Mouse (Mus musculus): ENCODE measurements around the gene Mcrip1. TPM values are rescaled to one million over a fixed set of nuclear protein-coding genes. Genes with fewer than 3 reads are reported as not detected.
"Not testable (repeated sequence)": the region's sequence is repeated elsewhere in the genome, so short reads cannot be mapped to it uniquely, and the experiment has no call there.

The Mcrip1 gene
- polyA plus RNA-seq, 1 experiment from 2014 or later, result 191 TPM

DNA sequence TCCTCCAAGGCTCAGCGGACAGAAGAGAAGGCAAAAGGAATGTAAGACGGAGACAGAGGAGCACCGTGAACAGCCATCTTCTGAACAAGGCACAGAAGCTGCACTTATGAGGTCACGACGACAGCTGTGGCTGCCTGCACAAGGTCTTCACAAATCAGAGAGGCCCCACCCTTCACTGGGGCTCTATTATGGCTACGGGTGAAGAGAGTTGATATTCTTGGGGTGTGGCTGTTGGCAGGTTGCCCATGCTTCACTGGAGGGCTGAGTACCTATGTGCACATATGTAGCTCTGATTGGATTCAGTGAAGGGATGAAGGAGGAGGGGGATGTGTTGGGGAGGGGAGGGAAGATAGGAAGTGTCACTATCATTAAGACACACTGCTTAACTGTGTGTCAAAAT, 31.0 kb downstream of the Mcrip1 start:
- 54% methylated on average over 6 of the region's 6 CpGs for WGBS
- Histone ChIP-seq H3K27me3 (replicated peaks; ENCODE audit: control insufficient read depth, insufficient read depth, low read length) (no peaks in the 10 kb centered on the region), H3K9me3 (ENCODE audit: control insufficient read depth, low read length) (no peaks in the 10 kb centered on the region), H3K27ac (ENCODE audit: low read depth) (no peak overlapping the region), H3K36me3 (ENCODE audit: control insufficient read depth, insufficient read depth, low read length) (no peaks in the 10 kb centered on the region), H3K4me3 (ENCODE audit: low read depth, low read length) (no peak overlapping the region), H3K4me2 (ENCODE audit: low read length) (no peak overlapping the region), H3K9ac (ENCODE audit: low read length) (no peak overlapping the region), H3K4me1 (replicated peaks; ENCODE audit: control insufficient read depth, insufficient read depth, low read length) (no peaks in the 10 kb centered on the region; the same call in 1 of the 2 replicates)
- DNase-seq (ENCODE audit: low spot score) (peak; percentile 73), ATAC-seq (replicated peaks; ENCODE audit: low FRiP score, low TSS enrichment, low read depth) (peak; percentile 43)

DNA sequence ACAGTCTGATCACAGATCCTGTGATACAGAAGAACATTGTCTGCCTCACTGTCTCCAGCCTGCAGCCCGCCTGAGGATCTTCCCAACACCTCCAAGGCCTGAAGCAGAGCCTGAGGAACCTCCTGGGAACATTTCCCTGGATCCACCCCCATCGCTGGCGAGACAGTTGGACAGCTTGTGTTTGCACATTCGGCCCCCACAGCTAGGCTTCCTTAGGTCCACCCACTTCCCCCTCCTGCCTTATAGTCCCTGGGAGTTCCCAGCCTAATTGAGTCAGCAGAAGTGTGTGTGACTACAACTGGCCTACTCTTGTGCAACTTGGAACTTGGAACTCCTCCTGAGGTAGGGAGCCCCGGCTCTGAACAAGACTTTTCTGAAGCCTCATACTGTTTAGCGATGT, 31.5 kb downstream of the Mcrip1 start:
- DNase-seq (ENCODE audit: low spot score) (no peak), ATAC-seq (replicated peaks; ENCODE audit: low FRiP score, low TSS enrichment, low read depth) (no peak)
- Histone ChIP-seq H3K4me3 (ENCODE audit: low read depth, low read length) (no peak overlapping the region), H3K4me1 (replicated peaks; ENCODE audit: control insufficient read depth, insufficient read depth, low read length) (no peaks in the 10 kb centered on the region; the same call in 1 of the 2 replicates), H3K36me3 (ENCODE audit: control insufficient read depth, insufficient read depth, low read length) (no peaks in the 10 kb centered on the region), H3K4me2 (ENCODE audit: low read length) (no peak overlapping the region), H3K27ac (ENCODE audit: low read depth) (no peak overlapping the region), H3K9me3 (ENCODE audit: control insufficient read depth, low read length) (no peaks in the 10 kb centered on the region), H3K9ac (ENCODE audit: low read length) (no peak overlapping the region), H3K27me3 (replicated peaks; ENCODE audit: control insufficient read depth, insufficient read depth, low read length) (no peaks in the 10 kb centered on the region)
- WGBS, result 66% methylated on average over 6 of the region's 6 CpGs

DNA sequence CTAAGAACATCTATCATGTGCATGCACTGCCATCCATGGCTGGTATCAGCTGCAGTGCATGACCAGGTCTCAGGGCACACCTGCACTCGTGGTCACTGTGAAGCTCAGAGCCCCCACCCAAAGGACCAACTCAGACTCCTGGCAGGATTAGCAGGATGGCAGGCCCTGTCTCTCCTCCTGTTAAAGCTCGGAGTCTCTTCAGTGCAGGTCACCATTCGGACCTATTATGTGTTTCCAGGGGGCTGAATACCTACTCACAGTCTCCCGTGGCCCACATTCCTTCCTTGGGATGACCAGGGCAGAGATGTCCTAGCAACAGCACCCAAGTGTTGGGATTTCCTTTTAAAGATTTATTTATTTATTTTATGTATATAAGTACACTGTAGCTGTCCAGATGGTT, 32.4 kb downstream of the Mcrip1 start:
- H3K9me3 ChIP-seq (ENCODE audit: control insufficient read depth, low read length), result no peaks in the 10 kb centered on the region
- WGBS, result 83% methylated on average over 4 of the region's 4 CpGs
- H3K36me3 ChIP-seq (ENCODE audit: control insufficient read depth, insufficient read depth, low read length), result no peaks in the 10 kb centered on the region
- H3K4me3 ChIP-seq (ENCODE audit: low read depth, low read length), result no peak overlapping the region
- H3K27me3 ChIP-seq (replicated peaks; ENCODE audit: control insufficient read depth, insufficient read depth, low read length), result no peaks in the 10 kb centered on the region
- DNase-seq (ENCODE audit: low spot score) (no peak), ATAC-seq (replicated peaks; ENCODE audit: low FRiP score, low TSS enrichment, low read depth) (no peak)
- H3K9ac ChIP-seq (ENCODE audit: low read length), result no peak overlapping the region
- no peak overlapping the region for H3K27ac ChIP-seq (ENCODE audit: low read depth)
- H3K4me1 ChIP-seq (replicated peaks; ENCODE audit: control insufficient read depth, insufficient read depth, low read length), result no peaks in the 10 kb centered on the region; the same call in 1 of the 2 replicates
- no peak overlapping the region for H3K4me2 ChIP-seq (ENCODE audit: low read length)

DNA sequence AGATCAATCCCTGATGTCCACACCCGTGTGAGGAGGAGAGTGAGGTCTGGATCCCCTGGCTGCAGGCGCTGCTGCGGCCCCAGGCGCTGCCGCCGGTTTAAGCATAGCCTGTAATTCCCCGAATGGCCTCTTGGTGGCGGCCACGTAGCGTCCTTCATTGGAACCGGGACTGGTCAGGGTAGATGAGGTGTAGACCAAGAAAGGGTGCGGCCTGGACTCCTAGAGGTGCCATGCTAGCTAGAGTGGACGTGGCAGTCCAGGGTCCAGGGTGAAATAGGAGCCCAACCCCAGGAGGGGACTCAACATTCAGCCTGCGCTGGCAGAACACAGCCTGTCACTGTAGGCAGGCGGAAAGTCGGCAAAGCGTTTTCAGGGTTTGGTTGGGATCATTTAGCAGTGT, 33.9 kb downstream of the Mcrip1 start:
- Histone ChIP-seq H3K4me2 (ENCODE audit: low read length) (no peak overlapping the region), H3K4me1 (replicated peaks; ENCODE audit: control insufficient read depth, insufficient read depth, low read length) (no peaks in the 10 kb centered on the region; the same call in 1 of the 2 replicates), H3K36me3 (ENCODE audit: control insufficient read depth, insufficient read depth, low read length) (no peaks in the 10 kb centered on the region), H3K27ac (ENCODE audit: low read depth) (no peak overlapping the region), H3K9me3 (ENCODE audit: control insufficient read depth, low read length) (no peaks in the 10 kb centered on the region), H3K27me3 (replicated peaks; ENCODE audit: control insufficient read depth, insufficient read depth, low read length) (no peaks in the 10 kb centered on the region), H3K4me3 (ENCODE audit: low read depth, low read length) (no peak overlapping the region), H3K9ac (ENCODE audit: low read length) (no peak overlapping the region)
- 17% methylated on average over 17 of the region's 17 CpGs for WGBS
- ATAC-seq (replicated peaks; ENCODE audit: low FRiP score, low TSS enrichment, low read depth), result peak; percentile 67
- peak; percentile 98 for DNase-seq (ENCODE audit: low spot score)

DNA sequence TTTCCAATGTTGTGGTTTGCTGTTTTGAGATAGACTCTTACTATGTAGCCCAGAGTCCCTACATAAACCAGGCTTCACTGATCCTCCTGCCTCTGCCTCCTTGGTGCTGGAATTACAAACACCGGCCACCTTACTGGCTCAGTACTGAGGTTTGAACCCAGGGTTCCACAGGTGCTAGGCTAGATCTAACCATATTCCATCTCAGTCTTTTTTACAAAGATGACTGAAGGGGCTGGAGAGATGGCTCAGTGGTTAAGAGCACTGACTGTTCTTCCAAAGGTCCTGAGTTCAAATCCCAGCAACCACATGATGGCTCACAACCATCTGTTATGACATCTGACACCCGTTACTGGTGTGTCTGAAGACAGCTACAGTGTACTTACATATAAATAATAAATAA, 35.3 kb downstream of the Mcrip1 start:
- H3K36me3 ChIP-seq (ENCODE audit: control insufficient read depth, insufficient read depth, low read length); DNase-seq (ENCODE audit: low spot score); H3K9me3 ChIP-seq (ENCODE audit: control insufficient read depth, low read length); ATAC-seq (replicated peaks; ENCODE audit: low FRiP score, low TSS enrichment, low read depth); H3K27ac ChIP-seq (ENCODE audit: low read depth); H3K27me3 ChIP-seq (replicated peaks; ENCODE audit: control insufficient read depth, insufficient read depth, low read length); H3K4me2 ChIP-seq (ENCODE audit: low read length); H3K9ac ChIP-seq (ENCODE audit: low read length); H3K4me1 ChIP-seq (replicated peaks; ENCODE audit: control insufficient read depth, insufficient read depth, low read length); H3K4me3 ChIP-seq (ENCODE audit: low read depth, low read length): not testable (repeated sequence)
- WGBS, result 86% methylated on average over 2 of the region's 2 CpGs

DNA sequence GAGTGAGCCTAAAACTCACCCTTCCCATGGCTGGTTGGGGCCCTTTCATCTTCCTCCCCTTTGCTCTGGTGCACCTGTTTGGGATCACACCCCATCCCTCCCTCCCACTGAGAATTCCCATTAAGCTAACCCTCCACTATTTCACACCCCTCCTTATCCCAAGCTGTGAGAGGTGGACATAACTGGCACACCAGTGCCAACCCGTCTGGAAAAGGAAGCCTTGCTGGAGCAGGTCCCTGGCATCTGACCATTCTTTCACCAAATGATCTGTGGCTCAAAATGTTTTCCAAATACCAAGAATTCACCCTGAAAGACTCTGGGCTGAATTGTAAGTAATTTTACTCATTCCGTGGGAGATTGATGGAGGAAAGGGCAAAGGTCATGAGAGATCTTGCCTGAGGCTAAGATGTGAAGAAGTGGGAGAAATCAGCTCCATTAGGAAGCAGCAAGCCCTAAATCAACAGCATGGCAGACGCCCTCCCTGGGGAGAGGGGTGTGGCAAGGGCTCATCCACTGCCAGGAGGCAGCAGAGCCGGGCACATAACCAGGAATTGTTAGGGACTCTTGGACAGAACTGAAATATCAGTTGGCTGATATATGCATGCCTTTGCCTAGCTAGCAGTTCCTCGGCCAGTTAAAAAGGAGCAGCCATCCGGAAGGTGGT, 36.6 kb downstream of the Mcrip1 start:
- H3K27ac ChIP-seq (ENCODE audit: low read depth), result no peak overlapping the region
- peaks cover 4% of the 10 kb centered on the region; the same call in 1 of the 2 replicates for H3K4me1 ChIP-seq (replicated peaks; ENCODE audit: control insufficient read depth, insufficient read depth, low read length)
- no peaks in the 10 kb centered on the region for H3K36me3 ChIP-seq (ENCODE audit: control insufficient read depth, insufficient read depth, low read length)
- no peak for DNase-seq (ENCODE audit: low spot score)
- no peaks in the 10 kb centered on the region for H3K27me3 ChIP-seq (replicated peaks; ENCODE audit: control insufficient read depth, insufficient read depth, low read length)
- no peak overlapping the region for H3K9ac ChIP-seq (ENCODE audit: low read length)
- H3K9me3 ChIP-seq (ENCODE audit: control insufficient read depth, low read length), result no peaks in the 10 kb centered on the region
- H3K4me2 ChIP-seq (ENCODE audit: low read length), result no peak overlapping the region
- H3K4me3 ChIP-seq (ENCODE audit: low read depth, low read length), result no peak overlapping the region
- no peak for ATAC-seq (replicated peaks; ENCODE audit: low FRiP score, low TSS enrichment, low read depth)
- 31% methylated on average over 6 of the region's 6 CpGs for WGBS

DNA sequence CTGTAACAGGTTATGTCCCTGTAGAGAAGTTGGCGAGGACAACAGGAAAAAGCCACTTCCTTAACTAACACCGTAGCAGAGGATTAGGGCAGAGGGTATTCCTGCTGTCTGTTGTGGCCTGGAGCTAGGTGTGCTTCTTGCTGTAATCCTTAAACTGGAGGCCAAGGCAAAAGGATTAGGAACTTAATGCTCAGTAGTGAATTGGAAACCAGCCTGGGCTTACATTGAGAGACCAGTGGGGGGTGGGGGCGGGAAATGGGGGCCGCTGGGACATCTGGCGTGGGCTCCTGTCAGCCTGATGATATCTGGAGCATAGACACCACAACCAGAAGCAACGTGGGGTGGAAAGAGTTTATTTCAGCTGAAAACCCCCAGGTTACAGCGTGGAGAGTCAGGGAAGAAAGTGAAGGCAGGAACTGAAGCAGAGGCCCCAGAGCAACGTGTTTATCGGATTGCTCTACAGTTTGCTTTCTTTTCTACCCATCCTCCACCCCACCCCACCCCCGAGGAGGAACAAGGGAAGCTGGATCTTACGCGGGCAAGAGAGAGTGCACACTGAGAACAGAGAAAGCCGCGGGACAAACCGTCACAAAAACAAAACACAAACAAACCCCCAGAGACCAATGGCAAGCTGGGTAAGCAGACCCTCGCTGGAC, 39.0 kb downstream of the Mcrip1 start:
- peak overlapping the region; percentile 16 for H3K4me3 ChIP-seq (ENCODE audit: low read depth, low read length)

DNA sequence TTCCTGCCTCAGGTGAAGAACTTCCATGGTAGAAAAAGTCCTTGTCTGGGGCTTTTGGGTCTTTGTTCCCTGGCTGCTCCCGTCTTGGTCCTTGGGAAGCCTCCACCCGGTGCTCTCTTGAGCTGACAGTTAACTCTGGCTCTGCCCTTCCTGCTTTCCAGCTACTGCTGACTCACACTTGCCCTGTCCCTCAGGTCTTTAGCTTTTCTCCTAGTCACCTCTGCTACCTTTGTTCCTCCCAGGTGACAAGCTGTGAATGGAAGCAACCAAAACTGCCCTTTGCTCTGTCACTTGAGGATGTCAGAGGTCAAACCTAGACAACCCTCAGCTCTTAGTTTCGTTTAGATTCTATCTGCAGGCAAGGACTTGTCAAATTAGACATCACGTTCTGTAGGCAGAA, 39.6 kb downstream of the Mcrip1 start:
- Histone ChIP-seq H3K27ac (ENCODE audit: low read depth) (0 out of 2 replicates have a peak overlapping the region, but pooled peaks have one; percentile 40), H3K4me2 (ENCODE audit: low read length) (no peak overlapping the region), H3K9me3 (ENCODE audit: control insufficient read depth, low read length) (no peaks in the 10 kb centered on the region), H3K36me3 (ENCODE audit: control insufficient read depth, insufficient read depth, low read length) (no peaks in the 10 kb centered on the region), H3K4me1 (replicated peaks; ENCODE audit: control insufficient read depth, insufficient read depth, low read length) (peaks cover 4% of the 10 kb centered on the region; the same call in 1 of the 2 replicates), H3K27me3 (replicated peaks; ENCODE audit: control insufficient read depth, insufficient read depth, low read length) (no peaks in the 10 kb centered on the region), H3K4me3 (ENCODE audit: low read depth, low read length) (no peak overlapping the region), H3K9ac (ENCODE audit: low read length) (no peak overlapping the region)
- 60% methylated on average over 4 of the region's 4 CpGs for WGBS
- ATAC-seq (replicated peaks; ENCODE audit: low FRiP score, low TSS enrichment, low read depth), result no peak
- DNase-seq (ENCODE audit: low spot score), result no peak

More for the DNA sequence above, 39.0 kb downstream of the Mcrip1 start:
- Histone ChIP-seq H3K4me2 (ENCODE audit: low read length) (peak overlapping the region; percentile 47), H3K36me3 (ENCODE audit: control insufficient read depth, insufficient read depth, low read length) (no peaks in the 10 kb centered on the region), H3K9me3 (ENCODE audit: control insufficient read depth, low read length) (no peaks in the 10 kb centered on the region), H3K27ac (ENCODE audit: low read depth) (peak overlapping the region; percentile 40; the same call in 1 of the 2 replicates), H3K9ac (ENCODE audit: low read length) (0 out of 2 replicates have a peak overlapping the region, but pooled peaks have one; percentile 14), H3K27me3 (replicated peaks; ENCODE audit: control insufficient read depth, insufficient read depth, low read length) (no peaks in the 10 kb centered on the region), H3K4me1 (replicated peaks; ENCODE audit: control insufficient read depth, insufficient read depth, low read length) (peaks cover 4% of the 10 kb centered on the region; the same call in 1 of the 2 replicates)
- DNase-seq (ENCODE audit: low spot score), result no peak
- no peak for ATAC-seq (replicated peaks; ENCODE audit: low FRiP score, low TSS enrichment, low read depth)
- WGBS, result 11% methylated on average over 16 of the region's 16 CpGs
